Mouse (Mus musculus) liver, embryonic 14.5 days (tissue): ENCODE results near the gene 2300002M23Rik.

Source experiments
- CTCF ChIP-seq: IDR thresholded peaks from 2 replicates; pipeline ENCODE4 v1.5.1; 2016; ENCODE audit warnings: antibody characterized with exemption, low read depth, control low read depth
- EP300 ChIP-seq: IDR thresholded peaks from 2 replicates; pipeline ENCODE4 v1.6.1; 2016; ENCODE audit warnings: antibody characterized with exemption, low read depth

- no peak for TF ChIP-seq EP300
- TF ChIP-seq CTCF, result peak; percentile 81
These were observed 10.4 kb upstream of the 2300002M23Rik start for GRCm38 (mm10) chr17:35556812-35557211.
